Mouse (Mus musculus) stomach, embryonic 14.5 days (tissue): ENCODE results near the gene Mrpl9. TPM values are rescaled to one million over a fixed set of nuclear protein-coding genes. Genes with fewer than 3 reads are reported as not detected.

Source experiments
- ATAC-seq: fragments of 200-750 bp; cut with Nextera tagmentation; 2 replicates; pipeline ENCODE4 v1.8.0; 2017; ENCODE audit warnings: low read depth, moderate TSS enrichment; ENCODE audit not compliant: insufficient number of reproducible peaks, insufficient read depth, low FRiP score
- H3K27ac ChIP-seq: fragments of 300-500 bp; sonication (generic); 2 replicates; pipeline ENCODE4 v1.5.1; 2014; ENCODE audit warnings: mild to moderate bottlenecking, low read length, moderate library complexity, mixed read lengths
- H3K27me3 ChIP-seq: fragments of 300-500 bp; sonication (generic); 2 replicates; pipeline ENCODE4 v1.6.1; 2014; ENCODE audit warnings: low read length, control low read depth, mixed read lengths; ENCODE audit not compliant: control insufficient read depth, insufficient read depth
- H3K36me3 ChIP-seq: fragments of 300-500 bp; sonication (generic); 2 replicates; pipeline ENCODE4 v1.6.1; 2014; ENCODE audit warnings: mild to moderate bottlenecking, control low read depth, low read length, moderate library complexity, mixed read lengths; ENCODE audit not compliant: control insufficient read depth, insufficient read depth
- H3K4me1 ChIP-seq: fragments of 300-500 bp; sonication (generic); 2 replicates; pipeline ENCODE4 v1.6.1; 2014; ENCODE audit warnings: low read length, control low read depth, mixed read lengths; ENCODE audit not compliant: control insufficient read depth, insufficient read depth
- H3K4me2 ChIP-seq: fragments of 300-500 bp; sonication (generic); replicated peaks from 2 replicates; pipeline ENCODE4 v1.6.1; 2014; ENCODE audit warnings: low read depth, low read length, control low read depth
- H3K4me3 ChIP-seq: fragments of 300-500 bp; sonication (generic); 2 replicates; pipeline ENCODE4 v1.5.1; 2014; ENCODE audit warnings: low read depth, low read length, control low read depth
- H3K9ac ChIP-seq: fragments of 300-500 bp; sonication (generic); replicated peaks from 2 replicates; pipeline ENCODE4 v1.6.1; 2014; ENCODE audit warnings: low read depth, mild to moderate bottlenecking, control low read depth, low read length, moderate library complexity, mixed read lengths
- H3K9me3 ChIP-seq: fragments of 300-500 bp; sonication (generic); 2 replicates; pipeline ENCODE4 v1.6.1; 2016; ENCODE audit warnings: low read depth, low read length, control low read depth; ENCODE audit not compliant: control insufficient read depth
- WGBS: fragments of 180-500 bp; shearing (Covaris S2); extraction: QIAGEN DNeasy Blood & Tissue Kit; methylation state at CpG from one replicate; pipeline ENCODE4 v1.1.7; 2014; 5-methylcytosine and 5-hydroxymethylcytosine counted together
- polyA plus RNA-seq: library from polyadenylated mRNA; unstranded; fragments of >200 nt; fragmentation: Nextera tagmentation; extraction: Ambion mirVana; gene quantifications from 2 replicates; pipeline ENCODE4 v1.2.1, GENCODE M21; 2014

The Mrpl9 gene
- polyA plus RNA-seq, 1 experiment from 2014 or later: 67.5 TPM

GRCm38 (mm10) chr3:94405561-94405960, 37.6 kb upstream of the Mrpl9 start:
- no peak overlapping the region for H3K4me2 ChIP-seq
- H3K4me3 ChIP-seq: no peak overlapping the region
- H3K4me1 ChIP-seq: no peaks in the 10 kb centered on the region
- H3K9ac ChIP-seq: no peak overlapping the region
- H3K27ac ChIP-seq: no peak overlapping the region
- H3K36me3 ChIP-seq: no peaks in the 10 kb centered on the region
- ATAC-seq: no peak
- no peaks in the 10 kb centered on the region for H3K9me3 ChIP-seq
- WGBS: 63% methylated on average over 4 of the region's 4 CpGs
- no peaks in the 10 kb centered on the region for H3K27me3 ChIP-seq

GRCm38 (mm10) chr3:94412530-94412929, 30.6 kb upstream of the Mrpl9 start:
- WGBS: 7% methylated on average over 25 of the region's 25 CpGs
- H3K4me2 ChIP-seq: peak overlapping the region; percentile 80

GRCm38 (mm10) chr3:94413031-94413679, 30.0 kb upstream of the Mrpl9 start, which contains the start of gene Tdrkh:
Tdrkh (plus strand) TSS chr3:94413273.
- Histone ChIP-seq H3K9ac (no peak within 1 kb of the TSS), H3K36me3 (no peaks in the 10 kb centered on the region), H3K4me3 (peak within 1 kb of the TSS; percentile 43), H3K9me3 (no peaks in the 10 kb centered on the region), H3K4me1 (peaks cover 8% of the 10 kb centered on the region; the same call in 1 of the 2 replicates), H3K27me3 (no peaks in the 10 kb centered on the region), H3K27ac (no peak within 1 kb of the TSS), H3K4me2 (peak within 1 kb of the TSS; percentile 80)
- 6% methylated on average over 52 of the region's 52 CpGs for WGBS
- peak; percentile 100 for ATAC-seq

More at GRCm38 (mm10) chr3:94412530-94412929, 30.6 kb upstream of the Mrpl9 start:
- Histone ChIP-seq H3K9ac (no peak overlapping the region), H3K27ac (no peak overlapping the region), H3K4me1 (peaks cover 8% of the 10 kb centered on the region; the same call in 1 of the 2 replicates), H3K27me3 (no peaks in the 10 kb centered on the region), H3K4me3 (peak overlapping the region; percentile 43), H3K36me3 (no peaks in the 10 kb centered on the region), H3K9me3 (no peaks in the 10 kb centered on the region)
- ATAC-seq: no peak

GRCm38 (mm10) chr3:94430980-94431379, 12.1 kb upstream of the Mrpl9 start:
- Histone ChIP-seq H3K4me3 (no peak overlapping the region), H3K4me1 (no peaks in the 10 kb centered on the region), H3K36me3 (no peaks in the 10 kb centered on the region), H3K27me3 (no peaks in the 10 kb centered on the region), H3K9ac (no peak overlapping the region), H3K9me3 (no peaks in the 10 kb centered on the region), H3K4me2 (no peak overlapping the region), H3K27ac (no peak overlapping the region)
- whole genome bisulfite sequencing: 76% methylated on average over 2 of the region's 2 CpGs
- no peak for ATAC-seq

GRCm38 (mm10) chr3:94434305-94434704, 8.8 kb upstream of the Mrpl9 start:
- no peak for ATAC-seq
- H3K4me3 ChIP-seq: no peak overlapping the region
- no peaks in the 10 kb centered on the region for H3K27me3 ChIP-seq
- H3K4me1 ChIP-seq: no peaks in the 10 kb centered on the region
- H3K9ac ChIP-seq: no peak overlapping the region
- H3K27ac ChIP-seq: no peak overlapping the region
- WGBS: 62% methylated on average over 2 of the region's 2 CpGs
- no peaks in the 10 kb centered on the region for H3K9me3 ChIP-seq
- no peak overlapping the region for H3K4me2 ChIP-seq
- H3K36me3 ChIP-seq: no peaks in the 10 kb centered on the region

- H3K27ac ChIP-seq: no peak overlapping the region
- WGBS: 84% methylated on average over 9 of the region's 9 CpGs
- no peaks in the 10 kb centered on the region for H3K27me3 ChIP-seq
- H3K9ac ChIP-seq: no peak overlapping the region
- no peaks in the 10 kb centered on the region for H3K9me3 ChIP-seq
- no peaks in the 10 kb centered on the region for H3K36me3 ChIP-seq
- no peak overlapping the region for H3K4me2 ChIP-seq
- no peak overlapping the region for H3K4me3 ChIP-seq
- H3K4me1 ChIP-seq: no peaks in the 10 kb centered on the region
- ATAC-seq: no peak
These were observed 6.7 kb upstream of the Mrpl9 start for GRCm38 (mm10) chr3:94436420-94436819.

- H3K9ac ChIP-seq: no peak overlapping the region
- H3K36me3 ChIP-seq: peaks cover 12% of the 10 kb centered on the region
- no peak for ATAC-seq
- WGBS: 39% methylated on average over 3 of the region's 3 CpGs
- no peak overlapping the region for H3K4me3 ChIP-seq
- H3K27ac ChIP-seq: no peak overlapping the region
- H3K4me2 ChIP-seq: no peak overlapping the region
- no peaks in the 10 kb centered on the region for H3K27me3 ChIP-seq
- 0 out of 2 replicates have a peak, but pooled peaks cover 5% of the 10 kb centered on the region for H3K4me1 ChIP-seq
- H3K9me3 ChIP-seq: no peaks in the 10 kb centered on the region
These were observed 1.9 kb upstream of the Mrpl9 start for GRCm38 (mm10) chr3:94441182-94441581.

- Histone ChIP-seq H3K9me3 (no peaks in the 10 kb centered on the region), H3K27ac (peak within 1 kb of the TSS; percentile 66; the same call in 1 of the 2 replicates), H3K4me3 (peak within 1 kb of the TSS; percentile 84), H3K4me1 (0 out of 2 replicates have a peak, but pooled peaks cover 5% of the 10 kb centered on the region), H3K27me3 (no peaks in the 10 kb centered on the region), H3K36me3 (peaks cover 31% of the 10 kb centered on the region), H3K9ac (peak within 1 kb of the TSS; percentile 87), H3K4me2 (peak within 1 kb of the TSS; percentile 67)
- WGBS: 2% methylated on average over 24 of the region's 24 CpGs
- ATAC-seq: peak; percentile 48; the same call in 1 of the 2 replicates
These were observed 463 bp downstream of the Mrpl9 start, which contains the start of gene Oaz3 for GRCm38 (mm10) chr3:94443597-94443964. Oaz3 (minus strand) TSS chr3:94443915.
